Mouse (Mus musculus): Measurements from ENCODE around the gene Pxylp1.

- TF ChIP-seq GATA1 (IDR thresholded peaks at IDR 0.05; ENCODE audit: borderline replicate concordance, low read length) (no peak), FLI1 (IDR thresholded peaks at IDR 0.05; ENCODE audit: low read length) (no peak)
Observed at GRCm38 (mm10) chr9:96873082-96873481, 19.4 kb downstream of the Pxylp1 start.
